Mouse (Mus musculus): ENCODE measurements at regions not wholly inside any gene's neighbourhood (a gene's known extent, or its start where the extent isn't known, plus 50 kb on each side); places are given as distances from the start of the nearest gene placed in this dataset.

- Histone ChIP-seq H3K4me3 (no peak overlapping the region), H3K27me3 (no peaks in the 10 kb centered on the region), H3K4me2 (peak overlapping the region; percentile 22), H3K27ac (replicated peaks) (peak overlapping the region; percentile 27; the same call in 1 of the 2 replicates), H3K9ac (no peak overlapping the region), H3K4me1 (replicated peaks) (no peaks in the 10 kb centered on the region), H3K9me3 (no peaks in the 10 kb centered on the region), H3K36me3 (no peaks in the 10 kb centered on the region)
- WGBS, result 51% methylated on average over 9 of the region's 9 CpGs
- ATAC-seq (ENCODE audit: low FRiP score, low read depth), result no peak
Observed at GRCm38 (mm10) chr4:80131623-80132301, 702.2 kb upstream of the Tyrp1 start.

- Histone ChIP-seq H3K27ac (replicated peaks) (no peak overlapping the region), H3K4me1 (replicated peaks) (no peaks in the 10 kb centered on the region), H3K9me3 (no peaks in the 10 kb centered on the region), H3K9ac (no peak overlapping the region), H3K4me2 (no peak overlapping the region), H3K36me3 (no peaks in the 10 kb centered on the region), H3K4me3 (no peak overlapping the region), H3K27me3 (no peaks in the 10 kb centered on the region)
- 89% methylated on average over 4 of the region's 4 CpGs for whole genome bisulfite sequencing
- no peak for ATAC-seq (ENCODE audit: low FRiP score, low read depth)
Observed at GRCm38 (mm10) chr4:80140261-80140660, 693.7 kb upstream of the Tyrp1 start.

GRCm38 (mm10) chr4:80159842-80160241 lies 674.1 kb upstream of the Tyrp1 start:
- Histone ChIP-seq H3K4me1 (replicated peaks) (no peaks in the 10 kb centered on the region), H3K36me3 (no peaks in the 10 kb centered on the region), H3K4me3 (no peak overlapping the region), H3K9me3 (no peaks in the 10 kb centered on the region), H3K4me2 (no peak overlapping the region), H3K9ac (no peak overlapping the region), H3K27ac (replicated peaks) (no peak overlapping the region), H3K27me3 (no peaks in the 10 kb centered on the region)
- WGBS, result 84% methylated on average over 4 of the region's 4 CpGs
- ATAC-seq (ENCODE audit: low FRiP score, low read depth), result no peak

GRCm38 (mm10) chr4:80173229-80173628 lies 660.7 kb upstream of the Tyrp1 start:
- H3K4me1 ChIP-seq (replicated peaks), result no peaks in the 10 kb centered on the region
- no peak overlapping the region for H3K9ac ChIP-seq
- H3K4me3 ChIP-seq, result no peak overlapping the region
- H3K36me3 ChIP-seq, result no peaks in the 10 kb centered on the region
- ATAC-seq (ENCODE audit: low FRiP score, low read depth), result no peak
- H3K27me3 ChIP-seq, result no peaks in the 10 kb centered on the region
- 86% methylated on average over 6 of the region's 6 CpGs for WGBS
- no peaks in the 10 kb centered on the region for H3K9me3 ChIP-seq
- H3K27ac ChIP-seq (replicated peaks), result no peak overlapping the region
- no peak overlapping the region for H3K4me2 ChIP-seq

- Histone ChIP-seq H3K27me3 (no peaks in the 10 kb centered on the region), H3K36me3 (no peaks in the 10 kb centered on the region), H3K9me3 (no peaks in the 10 kb centered on the region), H3K4me1 (replicated peaks) (no peaks in the 10 kb centered on the region), H3K27ac (replicated peaks) (no peak overlapping the region), H3K4me2 (no peak overlapping the region), H3K9ac (no peak overlapping the region), H3K4me3 (no peak overlapping the region)
- ATAC-seq (ENCODE audit: low FRiP score, low read depth), result no peak
- WGBS, result 53% methylated on average over 1 of the region's 1 CpGs
Observed at GRCm38 (mm10) chr4:80202223-80202622, 631.7 kb upstream of the Tyrp1 start.

- no peaks in the 10 kb centered on the region for H3K4me1 ChIP-seq (replicated peaks)
- ATAC-seq (ENCODE audit: low FRiP score, low read depth), result 0 out of 2 replicates have a peak, but pooled peaks have one; percentile 42
- 81% methylated on average over 6 of the region's 6 CpGs for WGBS
- no peak overlapping the region for H3K9ac ChIP-seq
- H3K4me2 ChIP-seq, result no peak overlapping the region
- H3K27me3 ChIP-seq, result no peaks in the 10 kb centered on the region
- no peak overlapping the region for H3K4me3 ChIP-seq
- no peaks in the 10 kb centered on the region for H3K9me3 ChIP-seq
- H3K36me3 ChIP-seq, result no peaks in the 10 kb centered on the region
- H3K27ac ChIP-seq (replicated peaks), result no peak overlapping the region
Observed at GRCm38 (mm10) chr4:80203916-80204315, 630.0 kb upstream of the Tyrp1 start.

GRCm38 (mm10) chr4:80204374-80204773 lies 629.5 kb upstream of the Tyrp1 start:
- ATAC-seq (ENCODE audit: low FRiP score, low read depth), result no peak

More at GRCm38 (mm10) chr4:80204374-80204773, 629.5 kb upstream of the Tyrp1 start:
- no peaks in the 10 kb centered on the region for H3K36me3 ChIP-seq
- 85% methylated on average over 5 of the region's 5 CpGs for WGBS
- H3K27me3 ChIP-seq, result no peaks in the 10 kb centered on the region
- H3K27ac ChIP-seq (replicated peaks), result no peak overlapping the region
- no peak overlapping the region for H3K4me3 ChIP-seq
- H3K9me3 ChIP-seq, result no peaks in the 10 kb centered on the region
- no peaks in the 10 kb centered on the region for H3K4me1 ChIP-seq (replicated peaks)
- no peak overlapping the region for H3K9ac ChIP-seq
- H3K4me2 ChIP-seq, result no peak overlapping the region

All from hindbrain, embryonic 15.5 days (tissue).